Mouse (Mus musculus): ENCODE data around the gene Alox5ap.

Alox5ap gene

GRCm38 (mm10) chr5:149316926-149317325 lies 52.4 kb downstream of the Alox5ap start:
- no peak for DNase-seq

- DNase-seq = no peak
Observed at GRCm38 (mm10) chr5:149319874-149320323, 55.3 kb downstream of the Alox5ap start.

- DNase-seq = no peak
Observed at GRCm38 (mm10) chr5:149320534-149321482, 56.2 kb downstream of the Alox5ap start.

GRCm38 (mm10) chr5:149321909-149322841 lies 57.6 kb downstream of the Alox5ap start:
- no peak for DNase-seq

- no peak for DNase-seq
Observed at GRCm38 (mm10) chr5:149322938-149323553, 58.5 kb downstream of the Alox5ap start.

GRCm38 (mm10) chr5:149324739-149325138 lies 60.2 kb downstream of the Alox5ap start:
- DNase-seq = no peak

GRCm38 (mm10) chr5:149329098-149329887 lies 64.7 kb downstream of the Alox5ap start:
- DNase-seq = no peak

GRCm38 (mm10) chr5:149330601-149331000 lies 66.0 kb downstream of the Alox5ap start:
- no peak for DNase-seq

GRCm38 (mm10) chr5:149331407-149332143 lies 67.0 kb downstream of the Alox5ap start:
- no peak for DNase-seq

- DNase-seq = no peak
Observed at GRCm38 (mm10) chr5:149332787-149333186, 68.2 kb downstream of the Alox5ap start.

GRCm38 (mm10) chr5:149333941-149334698 lies 69.6 kb downstream of the Alox5ap start:
- no peak for DNase-seq

- no peak for DNase-seq
Observed at GRCm38 (mm10) chr5:149335009-149335408, 70.4 kb downstream of the Alox5ap start.

GRCm38 (mm10) chr5:149335563-149336238 lies 71.1 kb downstream of the Alox5ap start:
- peak; percentile 58 to 79 for DNase-seq

GRCm38 (mm10) chr5:149337148-149337547 lies 72.6 kb downstream of the Alox5ap start:
- DNase-seq = no peak
